Mouse (Mus musculus) large intestine, adult 2 months (tissue): Measurements from ENCODE around the gene Pfkm. TPM values are rescaled to one million over a fixed set of nuclear protein-coding genes. Genes with fewer than 3 reads are reported as not detected.
A peak's percentile ranks its signal among the peaks of the same experiment; 100 is the strongest.

Experiments used
- DNase-seq: peaks from one replicate; pipeline ENCODE4 v3.0.0-alpha.2; 2012; ENCODE audit warnings: low read depth, low spot score
- WGBS: fragments of 180-500 bp; shearing (Covaris S2); methylation state at CpG from one replicate; pipeline ENCODE4 v1.1.7; 2018; 5-methylcytosine and 5-hydroxymethylcytosine counted together
- polyA plus RNA-seq: library from polyadenylated mRNA; depleted of rRNA; stranded (reverse); fragments of >200 nt; gene quantifications from 2 replicates; pipeline ENCODE4 v1.2.3, GENCODE M21; 2012

Gene Pfkm
- polyA plus RNA-seq, 1 experiment = 8.3 TPM

DNA sequence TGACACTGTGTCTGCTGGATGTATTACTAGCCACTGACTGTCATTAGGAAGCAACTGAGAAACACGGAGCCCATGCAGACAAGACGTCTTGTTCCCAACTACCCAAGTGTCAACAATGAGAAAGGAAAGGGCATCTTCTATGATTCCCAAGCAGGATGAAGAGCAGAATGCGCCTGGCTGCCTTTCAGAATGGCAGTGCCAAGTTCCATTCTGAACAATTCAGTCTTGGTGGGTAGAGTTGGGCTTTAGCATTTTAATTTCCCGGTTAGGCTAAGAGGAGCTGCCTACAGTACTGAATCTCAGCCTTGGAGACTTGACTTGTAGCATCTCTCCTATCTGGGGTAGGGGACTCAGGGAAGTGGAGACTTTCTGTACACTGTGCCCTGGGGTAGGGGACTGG, 41.6 kb downstream of the Pfkm start:
- 89% methylated on average over 4 of the region's 4 CpGs for WGBS
- DNase-seq = no peak

- 75% methylated on average over 3 of the region's 3 CpGs for WGBS
- DNase-seq = no peak
These were observed 42.3 kb downstream of the Pfkm start for GRCm38 (mm10) chr15:98134666-98135065.

GRCm38 (mm10) chr15:98135671-98136070, 43.3 kb downstream of the Pfkm start:
- DNase-seq = no peak
- WGBS = 93% methylated on average over 13 of the region's 13 CpGs

GRCm38 (mm10) chr15:98136871-98137270, 44.5 kb downstream of the Pfkm start:
- no peak for DNase-seq
- 89% methylated on average over 9 of the region's 9 CpGs for WGBS

DNA sequence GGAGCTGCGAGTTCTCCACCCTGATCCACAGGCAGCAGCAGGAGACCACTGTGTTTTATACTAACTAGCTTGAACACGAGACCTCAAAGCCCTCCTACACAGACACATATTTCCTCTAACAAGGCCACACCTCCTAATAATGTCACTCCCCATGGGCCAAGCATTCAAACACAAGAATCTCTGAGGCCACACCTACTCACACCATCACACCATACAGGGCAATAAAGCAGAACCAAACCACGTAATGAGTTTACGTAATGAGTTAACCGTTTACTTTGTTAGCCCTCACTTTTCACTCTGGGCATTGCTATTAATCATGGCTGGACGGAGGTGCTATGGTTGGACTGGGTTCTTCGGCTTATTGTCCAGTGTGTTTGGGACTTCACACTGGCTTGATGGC, 47.4 kb downstream of the Pfkm start:
- 33% methylated on average over 7 of the region's 7 CpGs for WGBS
- peak; percentile 37 for DNase-seq

DNA sequence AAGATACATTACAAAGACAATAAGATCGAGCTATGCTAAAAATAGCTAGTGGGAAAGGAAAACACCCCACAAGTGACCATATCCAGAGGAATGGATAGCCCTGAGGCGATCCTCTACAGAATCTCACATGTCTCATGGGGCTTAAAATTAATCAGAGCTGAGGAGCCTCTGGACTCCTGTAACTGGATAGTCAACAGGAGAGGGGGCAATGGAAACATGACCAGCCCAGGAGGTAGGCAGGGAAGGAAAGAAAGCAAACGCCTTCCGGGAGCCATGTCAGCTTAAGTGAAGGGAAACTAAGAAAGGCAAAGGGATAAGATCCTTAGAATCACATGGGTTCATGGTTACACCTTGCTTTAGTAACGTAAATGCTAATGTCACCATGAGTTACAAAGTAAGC, 48.4 kb downstream of the Pfkm start:
- DNase-seq = no peak
- WGBS = 93% methylated on average over 5 of the region's 5 CpGs

DNA sequence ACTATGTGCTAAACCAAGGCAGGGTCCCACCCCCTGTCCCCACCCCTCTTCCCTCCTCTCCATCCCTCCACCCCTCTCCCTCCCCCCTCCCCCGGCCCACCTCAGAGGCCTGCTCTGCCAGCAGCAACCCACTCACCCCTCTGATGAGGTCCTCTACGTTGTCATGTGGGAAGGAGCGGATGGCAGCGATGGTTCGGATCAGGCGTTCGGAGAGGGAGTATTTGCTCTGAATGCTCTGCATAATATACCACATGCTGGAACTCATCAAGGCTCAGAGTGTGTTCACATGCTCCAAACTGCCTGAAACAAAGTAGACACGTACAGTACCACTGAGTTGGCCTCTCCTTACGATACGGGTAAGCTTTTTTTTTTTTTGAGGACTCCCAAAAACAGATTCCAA, 50.1 kb downstream of the Pfkm start:
- WGBS = 92% methylated on average over 10 of the region's 10 CpGs
- DNase-seq = no peak

DNA sequence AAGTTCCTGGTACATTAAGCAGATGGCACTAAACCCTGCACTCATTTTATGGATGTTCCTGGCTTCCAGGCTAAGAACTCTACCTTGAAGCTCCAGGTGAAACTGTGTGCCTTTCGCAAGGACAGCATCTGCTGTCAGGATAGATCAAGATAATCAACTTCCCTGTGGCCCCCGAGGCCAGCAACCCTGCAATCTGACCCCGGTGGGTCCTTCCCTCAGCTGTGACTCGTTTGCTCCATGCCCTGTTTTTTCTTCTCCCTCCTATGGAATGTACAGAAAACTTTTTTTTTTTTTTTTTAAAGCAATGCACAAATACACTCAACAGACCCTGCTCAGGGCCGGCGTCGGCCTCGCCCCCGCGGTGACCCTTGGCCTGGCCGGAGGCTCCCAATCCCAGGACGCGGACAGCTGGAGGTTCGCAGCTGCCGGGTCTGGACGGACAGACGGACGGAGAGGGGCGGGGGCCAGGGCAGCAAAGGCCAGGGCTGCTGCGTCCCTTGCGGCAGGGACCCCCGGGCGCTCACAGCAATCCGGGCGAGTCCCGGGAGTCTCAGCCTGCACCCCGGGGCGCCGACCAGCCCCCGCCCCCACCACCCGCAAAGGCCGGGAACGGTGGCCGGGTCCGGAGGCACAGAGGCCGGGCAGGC, 52.6 kb downstream of the Pfkm start:
- DNase-seq = peak; percentile 8
- under 1% methylated on average over 36 of the region's 36 CpGs for WGBS

DNA sequence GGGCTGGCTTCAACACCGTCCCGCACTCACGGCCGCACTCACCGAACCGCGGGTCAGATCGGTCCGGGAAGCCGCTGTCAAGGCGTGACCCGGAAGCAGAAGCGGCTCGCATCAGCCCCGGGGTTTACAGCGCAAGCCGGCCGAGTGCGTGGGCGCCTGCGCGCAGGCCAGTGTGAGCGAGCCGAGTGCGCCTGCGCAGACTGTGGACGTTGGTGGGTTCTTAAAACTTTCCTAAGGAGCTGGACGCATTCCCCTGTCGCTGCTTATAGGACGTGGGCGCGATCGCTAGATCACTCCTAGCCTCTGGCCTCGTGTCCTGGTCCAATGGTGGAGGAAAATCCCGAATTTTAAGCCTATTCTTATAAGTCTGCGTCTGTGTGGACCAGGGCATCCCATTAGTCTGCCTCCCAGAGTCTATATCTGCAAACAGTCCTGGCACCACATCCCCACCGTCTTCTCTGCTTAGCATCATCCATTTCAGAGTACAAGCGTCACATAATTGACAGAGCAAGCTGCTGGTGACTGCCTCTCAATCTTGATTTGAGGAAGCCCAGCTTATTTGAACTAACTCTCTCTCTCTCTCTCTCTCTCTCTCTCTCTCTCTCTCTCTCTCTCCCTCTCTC, 53.3 kb downstream of the Pfkm start:
- 2% methylated on average over 38 of the region's 38 CpGs for whole genome bisulfite sequencing

DNA sequence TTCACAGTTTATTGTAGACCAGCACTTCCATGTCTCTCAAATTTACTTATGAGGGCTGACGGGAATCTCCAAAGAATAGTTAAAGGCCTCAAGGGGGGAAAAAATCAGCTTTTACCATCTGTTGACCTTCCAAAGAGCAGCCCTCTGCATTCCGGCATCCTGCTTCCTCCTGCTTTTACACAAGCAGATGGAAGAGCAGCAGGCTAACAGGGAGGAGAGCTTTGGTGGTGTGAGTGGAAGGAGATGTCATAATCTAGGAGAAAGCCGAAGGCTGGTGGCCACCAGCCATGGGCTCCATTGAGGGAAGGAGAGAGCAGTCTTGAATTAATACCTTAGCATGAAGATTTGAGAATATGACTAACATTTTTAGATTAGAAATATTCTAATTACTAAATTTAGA, 56.0 kb downstream of the Pfkm start:
- whole genome bisulfite sequencing = 79% methylated on average over 3 of the region's 3 CpGs

More for the DNA sequence above, 53.3 kb downstream of the Pfkm start:
- peak; percentile 69 for DNase-seq

DNA sequence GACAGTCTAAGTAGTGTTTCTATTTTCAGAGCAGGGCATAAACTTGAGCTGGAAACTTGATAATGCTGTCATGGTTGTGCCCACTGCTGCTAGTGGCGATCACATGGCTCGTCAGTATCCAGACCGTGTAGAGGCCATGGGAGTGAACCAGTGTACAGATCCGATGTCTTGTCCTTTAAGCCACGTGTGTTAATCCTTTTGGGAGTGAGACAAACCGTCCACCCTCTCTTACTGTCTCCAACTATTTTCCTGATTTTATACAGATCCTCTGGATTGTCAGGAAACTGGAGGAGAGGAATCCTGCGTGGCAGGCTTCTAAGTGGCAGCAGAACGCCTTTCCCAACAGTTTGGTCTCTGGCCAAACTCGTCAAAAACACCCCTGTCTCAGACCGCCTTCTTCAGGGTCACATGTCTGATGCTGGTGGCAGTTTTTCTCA, 56.8 kb downstream of the Pfkm start:
- 53% methylated on average over 10 of the region's 10 CpGs for WGBS
- no peak for DNase-seq

More for the DNA sequence above, 56.0 kb downstream of the Pfkm start:
- DNase-seq = no peak

GRCm38 (mm10) chr15:98152916-98153315, 60.5 kb downstream of the Pfkm start:
- DNase-seq = no peak
- WGBS = 79% methylated on average over 7 of the region's 7 CpGs

- WGBS = 32% methylated on average over 3 of the region's 3 CpGs
- DNase-seq = no peak
These were observed 61.2 kb downstream of the Pfkm start for GRCm38 (mm10) chr15:98153625-98154024.

DNA sequence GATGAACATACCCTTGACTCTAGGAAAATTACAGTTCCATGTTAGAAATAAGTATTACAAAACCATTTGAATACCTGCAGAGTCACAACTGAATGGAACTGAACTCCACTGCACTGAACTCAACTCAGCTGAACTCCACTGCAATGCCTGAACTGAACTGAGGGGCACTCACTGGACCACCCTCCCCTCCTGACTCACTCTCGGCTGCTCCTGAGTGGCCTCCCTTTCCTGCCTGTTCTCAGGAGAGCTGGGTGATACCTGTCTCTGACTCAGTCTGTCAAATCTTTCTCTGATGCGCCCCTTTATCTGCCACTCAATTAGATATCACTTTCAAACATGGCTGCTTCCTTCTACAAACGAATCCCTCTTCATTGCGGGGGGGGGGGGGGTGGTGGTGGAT, 61.8 kb downstream of the Pfkm start:
- WGBS = 64% methylated on average over 4 of the region's 4 CpGs
- DNase-seq = no peak

DNA sequence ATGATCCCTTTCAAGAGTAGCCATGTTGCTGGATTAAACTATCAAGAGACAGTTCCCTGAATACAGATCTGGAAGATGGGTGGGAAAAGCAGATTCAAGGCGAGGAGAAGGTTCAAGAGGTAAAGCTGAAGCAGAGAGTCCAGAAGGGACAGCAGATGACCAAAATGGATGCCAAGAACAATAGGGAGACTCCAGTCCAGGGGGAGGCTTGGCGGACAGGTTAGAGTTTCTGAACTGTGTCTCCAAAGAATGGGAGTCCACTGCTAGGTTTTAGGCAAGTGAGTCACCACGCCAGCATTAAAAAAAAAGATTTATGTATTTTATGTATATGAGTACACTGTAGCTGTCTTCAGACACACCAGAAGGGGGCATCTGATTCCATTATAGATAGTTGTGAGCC, 62.2 kb downstream of the Pfkm start:
- no peak for DNase-seq
- 77% methylated on average over 3 of the region's 3 CpGs for WGBS

GRCm38 (mm10) chr15:98155272-98155671, 62.9 kb downstream of the Pfkm start:
- DNase-seq = no peak
- WGBS = 94% methylated on average over 5 of the region's 5 CpGs

DNA sequence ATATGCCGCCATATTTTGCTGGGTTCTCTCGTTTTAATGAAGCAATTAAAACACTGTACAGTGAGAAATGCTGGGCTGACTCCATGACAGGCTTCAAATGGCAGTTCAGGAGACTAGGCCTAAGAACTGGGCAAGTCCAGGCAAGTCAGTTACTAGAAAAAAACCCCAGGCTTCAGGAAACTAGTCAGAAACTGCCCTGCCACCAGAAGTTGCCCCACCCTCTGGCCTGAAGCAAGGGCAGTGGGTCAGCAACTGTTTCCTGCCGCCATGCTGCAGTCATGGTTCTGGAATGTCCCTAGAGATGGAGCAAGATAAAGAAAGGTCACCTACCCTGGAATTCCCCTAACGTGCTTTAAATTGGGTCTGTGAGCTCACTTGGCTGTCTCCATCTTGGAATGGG, 63.6 kb downstream of the Pfkm start:
- 57% methylated on average over 4 of the region's 4 CpGs for WGBS
- no peak for DNase-seq

DNA sequence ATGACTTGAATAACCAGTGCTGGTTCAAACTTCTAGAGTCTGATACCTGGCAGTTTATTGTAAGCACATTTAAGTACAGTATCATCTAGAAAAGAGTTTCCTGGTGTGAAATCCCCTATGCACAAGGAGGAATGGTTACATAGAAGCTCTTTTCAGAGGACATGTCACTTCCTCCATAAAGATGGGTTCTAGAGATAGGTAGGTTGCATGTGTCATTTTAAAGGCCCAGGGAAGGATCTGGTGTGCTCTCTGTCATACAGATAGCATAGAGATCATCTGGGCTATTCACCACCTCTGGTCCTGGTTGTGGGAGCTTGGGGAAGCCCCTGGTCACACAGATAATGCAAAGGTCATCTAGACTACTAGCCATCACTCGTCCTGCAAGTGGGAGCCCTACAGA, 64.9 kb downstream of the Pfkm start:
- DNase-seq = no peak
- 56% methylated on average over 1 of the region's 1 CpGs for WGBS

GRCm38 (mm10) chr15:98161026-98161805, 68.8 kb downstream of the Pfkm start:
- DNase-seq = no peak
- 74% methylated on average over 19 of the region's 19 CpGs for WGBS

GRCm38 (mm10) chr15:98162561-98162960, 70.2 kb downstream of the Pfkm start:
- DNase-seq = no peak
- 51% methylated on average over 4 of the region's 4 CpGs for WGBS

GRCm38 (mm10) chr15:98165525-98165924, 73.1 kb downstream of the Pfkm start, which contains the start of gene Asb8:
TSS of gene Asb8 (minus strand) at chr15:98165625.
- DNase-seq = no peak
- 79% methylated on average over 5 of the region's 5 CpGs for WGBS
